In genomic region chr17:12808851-12809250, GRCm38 (mm10) we compare ENCODE assay signal across 30 mouse cellular contexts. TPM values are rescaled to one million over a fixed set of nuclear protein-coding genes. Genes with fewer than 3 reads are reported as not detected.
DNase-seq lines count a peak whose midpoint lies in the region; ATAC-seq and TF ChIP-seq lines count a peak whose summit lies in the region.
"Had no signal": no experiment of that assay in that cellular context is flagged by ENCODE, and none has a peak within 500 bp of the region (broad histone marks: within the 10 kb centered on the region; RNA-seq: fewer than 3 reads in every experiment).

No protein-coding gene starts in this region.

- peaks cover 35% of the 10 kb centered on the region for H3K4me1 ChIP-seq in heart, embryonic 13.5 days
- H3K4me1 ChIP-seq in lung, embryonic 15.5 days, result peaks cover 22% of the 10 kb centered on the region
- peaks cover 17% of the 10 kb centered on the region for H3K4me1 ChIP-seq in intestine, embryonic 15.5 days (replicated peaks)
- peaks cover 10% of the 10 kb centered on the region for H3K4me1 ChIP-seq in limb, embryonic 10.5 days
- peaks cover 4% of the 10 kb centered on the region for H3K4me1 ChIP-seq in hindbrain, embryonic 10.5 days (replicated peaks)

- H3K4me3 ChIP-seq in heart, embryonic 13.5 days, result no peak overlapping the region
- no peak overlapping the region for H3K4me3 ChIP-seq in lung, embryonic 15.5 days
- H3K4me3 ChIP-seq in intestine, embryonic 15.5 days (replicated peaks), result no peak overlapping the region
- H3K4me3 ChIP-seq in limb, embryonic 10.5 days, result no peak overlapping the region
- no peak overlapping the region for H3K4me3 ChIP-seq in hindbrain, embryonic 10.5 days
- H3K4me3 ChIP-seq in layer of hippocampus, adult 2 months, result no peak overlapping the region
- H3K4me3 ChIP-seq: forebrain, embryonic 10.5 days; limb, embryonic 13.5 days; liver, embryonic 13.5 days had no signal

- H3K36me3 ChIP-seq in heart, embryonic 13.5 days, result peaks cover 50% of the 10 kb centered on the region
- peaks cover 7% of the 10 kb centered on the region; the same call in 1 of the 2 replicates for H3K36me3 ChIP-seq in lung, embryonic 15.5 days
- no peaks in the 10 kb centered on the region for H3K36me3 ChIP-seq in intestine, embryonic 15.5 days
- H3K36me3 ChIP-seq in limb, embryonic 10.5 days, result peaks cover 30% of the 10 kb centered on the region
- H3K36me3 ChIP-seq in hindbrain, embryonic 10.5 days, result no peaks in the 10 kb centered on the region
- H3K36me3 ChIP-seq: forebrain, embryonic 10.5 days had no signal

- DNase-seq in heart, postnatal 4 days, result no peak
- DNase-seq in lung, adult 18-20 months, result no peak
- DNase-seq in limb, embryonic 10.5 days (ENCODE audit: low spot score), result peak; percentile 30
- no peak for DNase-seq in hindbrain, embryonic 10.5 days (ENCODE audit: low spot score)
- DNase-seq in layer of hippocampus, adult 2 months (ENCODE audit: low spot score in 2 of 2), result no peak
- DNase-seq: adrenal gland, adult 2 months; cerebellum, adult 11 months; cerebellum, adult 9-11 months; gastrocnemius, postnatal 14 days; kidney, adult 2 months; kidney, postnatal 14 days; layer of hippocampus, postnatal 36 days; liver, embryonic 13.5 days; thymus, postnatal 14 days had no signal

- WGBS in heart, embryonic 13.5 days, result 76% methylated on average over 6 of the region's 6 CpGs
- WGBS in lung, embryonic 15.5 days, result 80% methylated on average over 6 of the region's 6 CpGs
- WGBS in intestine, embryonic 15.5 days, result 87% methylated on average over 6 of the region's 6 CpGs
- 94% methylated on average over 6 of the region's 6 CpGs for WGBS in limb, embryonic 10.5 days
- 92% methylated on average over 6 of the region's 6 CpGs for WGBS in hindbrain, embryonic 10.5 days

- H3K27me3 ChIP-seq in heart, embryonic 13.5 days (replicated peaks), result no peaks in the 10 kb centered on the region
- H3K27me3 ChIP-seq in lung, embryonic 15.5 days, result no peaks in the 10 kb centered on the region
- H3K27me3 ChIP-seq in intestine, embryonic 15.5 days (replicated peaks), result no peaks in the 10 kb centered on the region
- no peaks in the 10 kb centered on the region for H3K27me3 ChIP-seq in limb, embryonic 10.5 days (ENCODE audit: low read depth, poor library complexity, severe bottlenecking)
- no peaks in the 10 kb centered on the region for H3K27me3 ChIP-seq in hindbrain, embryonic 10.5 days (ENCODE audit: insufficient read depth, poor library complexity, severe bottlenecking)
- H3K27me3 ChIP-seq: limb, embryonic 13.5 days; liver, embryonic 13.5 days had no signal

- no peak for TF ChIP-seq CTCF in layer of hippocampus, adult 2 months (conservative IDR thresholded peaks at IDR 0.05)

- H3K4me2 ChIP-seq in heart, embryonic 13.5 days, result no peak overlapping the region
- no peak overlapping the region for H3K4me2 ChIP-seq in lung, embryonic 15.5 days
- H3K4me2 ChIP-seq in intestine, embryonic 15.5 days (replicated peaks), result no peak overlapping the region
- H3K4me2 ChIP-seq: limb, embryonic 13.5 days; liver, embryonic 13.5 days; midbrain, embryonic 11.5 days had no signal

- ATAC-seq in heart, embryonic 13.5 days (ENCODE audit: extremely low read depth, insufficient number of reproducible peaks, low FRiP score, low TSS enrichment), result no peak
- ATAC-seq in lung, embryonic 15.5 days (ENCODE audit: borderline replicate concordance, extremely low read depth, low FRiP score, low TSS enrichment), result no peak
- no peak for ATAC-seq in intestine, embryonic 15.5 days
- ATAC-seq: forebrain, embryonic 16.5 days; hindbrain, postnatal 0 days; lung, postnatal 0 days had no signal

- H3K27ac ChIP-seq in heart, embryonic 13.5 days (replicated peaks), result peak overlapping the region; percentile 92
- H3K27ac ChIP-seq in lung, embryonic 15.5 days, result peak overlapping the region; percentile 65
- peak overlapping the region; percentile 72 for H3K27ac ChIP-seq in intestine, embryonic 15.5 days
- no peak overlapping the region for H3K27ac ChIP-seq in limb, embryonic 10.5 days
- no peak overlapping the region for H3K27ac ChIP-seq in hindbrain, embryonic 10.5 days
- H3K27ac ChIP-seq in layer of hippocampus, adult 2 months, result no peak overlapping the region
- H3K27ac ChIP-seq: forebrain, embryonic 10.5 days; hindbrain, postnatal 0 days; limb, embryonic 13.5 days; liver, embryonic 13.5 days had no signal

- H3K9ac ChIP-seq in heart, embryonic 13.5 days, result peak overlapping the region; percentile 42; the same call in 1 of the 2 replicates
- no peak overlapping the region for H3K9ac ChIP-seq in lung, embryonic 15.5 days
- no peak overlapping the region for H3K9ac ChIP-seq in intestine, embryonic 15.5 days
- H3K9ac ChIP-seq: limb, embryonic 13.5 days; liver, embryonic 13.5 days had no signal

- H3K9me3 ChIP-seq in heart, embryonic 13.5 days, result 0 out of 2 replicates have a peak, but pooled peaks cover 5% of the 10 kb centered on the region
- no peaks in the 10 kb centered on the region for H3K9me3 ChIP-seq in lung, embryonic 15.5 days
- no peaks in the 10 kb centered on the region for H3K9me3 ChIP-seq in intestine, embryonic 15.5 days
- H3K9me3 ChIP-seq in limb, embryonic 10.5 days (replicated peaks), result no peaks in the 10 kb centered on the region
- H3K9me3 ChIP-seq in hindbrain, embryonic 10.5 days, result no peaks in the 10 kb centered on the region
- H3K9me3 ChIP-seq: forebrain, embryonic 10.5 days; liver, embryonic 13.5 days had no signal

RNA-seq across cellular contexts. Expression of gene Igf2r, which starts 39.4 kb away (rescaled TPM):
- polyA plus RNA-seq in heart, embryonic 13.5 days (2015; fragmentation: Nextera tagmentation; extraction: Ambion mirVana), result 142 and 143 TPM in 2 replicates
- 100 to 1,000 TPM; 318 TPM for total RNA-seq in heart, postnatal 4 days (2021)
- 58.4 and 62.5 TPM in 2 replicates for polyA plus RNA-seq in lung, embryonic 15.5 days (2015; fragmentation: Nextera tagmentation; extraction: Ambion mirVana)
- polyA plus RNA-seq in intestine, embryonic 15.5 days (2015; fragmentation: Nextera tagmentation; extraction: Ambion mirVana), result 37.5 and 38.9 TPM in 2 replicates
- 30.3 and 35.6 TPM in 2 replicates for polyA plus RNA-seq in limb, embryonic 10.5 days (2016; fragmentation: Nextera tagmentation; extraction: Ambion mirVana)
- 17.3 and 20.8 TPM in 2 replicates for polyA plus RNA-seq in hindbrain, embryonic 10.5 days (2016; fragmentation: Nextera tagmentation; extraction: Ambion mirVana)
- total RNA-seq in layer of hippocampus, adult 2 months (2021), result 10 to 100 TPM; 27.9 to 30.3 TPM

RNA-seq across cellular contexts. Expression of gene Mas1, which starts 59.1 kb away (rescaled TPM):
- 0.25 and 0.31 TPM in 2 replicates for polyA plus RNA-seq in heart, embryonic 13.5 days (2015; fragmentation: Nextera tagmentation; extraction: Ambion mirVana)
- under 1 TPM; 0.34 to 0.41 TPM for total RNA-seq in heart, postnatal 4 days (2021)
- polyA plus RNA-seq in lung, embryonic 15.5 days (2015; fragmentation: Nextera tagmentation; extraction: Ambion mirVana), result 0.15 and 0.69 TPM in 2 replicates
- 0.38 and 0.40 TPM in 2 replicates for polyA plus RNA-seq in intestine, embryonic 15.5 days (2015; fragmentation: Nextera tagmentation; extraction: Ambion mirVana)
- 0.73 and 0.93 TPM in 2 replicates for polyA plus RNA-seq in limb, embryonic 10.5 days (2016; fragmentation: Nextera tagmentation; extraction: Ambion mirVana)
- polyA plus RNA-seq in hindbrain, embryonic 10.5 days (2016; fragmentation: Nextera tagmentation; extraction: Ambion mirVana), result 0.22 and 0.89 TPM in 2 replicates
- 10 to 100 TPM; 56.2 to 56.3 TPM for total RNA-seq in layer of hippocampus, adult 2 months (2021)
- total RNA-seq: adrenal gland, adult 2 months; adrenal gland, postnatal 4 days; hematopoietic stem cell, adult 5-6 weeks; megakaryocyte progenitor cell, adult 5-6 weeks; MEL; midbrain, postnatal 0 days had no signal
- polyA plus RNA-seq: adrenal gland, adult 2 months; C2C12; liver, embryonic 13.5 days; midbrain, embryonic 11.5 days; spleen, adult 2 months had no signal

Comparison
In these comparisons a context has a peak if more than half of its experiments do, and no peak if none do; other contexts are left out.
1. H3K27ac ChIP-seq: peak in heart, embryonic 13.5 days (single experiment), lung, embryonic 15.5 days (single experiment) and intestine, embryonic 15.5 days (single experiment); none in limb, embryonic 10.5 days (single experiment), hindbrain, embryonic 10.5 days (single experiment) and layer of hippocampus, adult 2 months (single experiment).